Mouse (Mus musculus): ENCODE data around the gene Arhgap24.

Arhgap24 gene

GRCm38 (mm10) chr5:102742554-102743255 lies 261.5 kb downstream of the Arhgap24 start:
- no peak for DNase-seq (ENCODE audit: low read depth, low spot score)

GRCm38 (mm10) chr5:102743436-102743835 lies 262.2 kb downstream of the Arhgap24 start:
- DNase-seq (ENCODE audit: low read depth, low spot score) = no peak

- DNase-seq (ENCODE audit: low read depth, low spot score) = no peak
These were observed 262.9 kb downstream of the Arhgap24 start for GRCm38 (mm10) chr5:102744051-102744450.

GRCm38 (mm10) chr5:102748146-102748545 lies 267.0 kb downstream of the Arhgap24 start:
- no peak for DNase-seq (ENCODE audit: low read depth, low spot score)

GRCm38 (mm10) chr5:102749020-102749419 lies 267.8 kb downstream of the Arhgap24 start:
- DNase-seq (ENCODE audit: low read depth, low spot score) = no peak

- no peak for DNase-seq (ENCODE audit: low read depth, low spot score)
These were observed 269.5 kb downstream of the Arhgap24 start for GRCm38 (mm10) chr5:102750674-102751073.

GRCm38 (mm10) chr5:102751661-102752307 lies 270.6 kb downstream of the Arhgap24 start:
- DNase-seq (ENCODE audit: low read depth, low spot score) = no peak

- DNase-seq (ENCODE audit: low read depth, low spot score) = no peak
These were observed 271.1 kb downstream of the Arhgap24 start for GRCm38 (mm10) chr5:102752308-102752663.

- no peak for DNase-seq (ENCODE audit: low read depth, low spot score)
These were observed 275.8 kb downstream of the Arhgap24 start for GRCm38 (mm10) chr5:102757040-102757439.

GRCm38 (mm10) chr5:102765694-102766093 lies 284.5 kb downstream of the Arhgap24 start:
- DNase-seq (ENCODE audit: low read depth, low spot score) = no peak

- DNase-seq (ENCODE audit: low read depth, low spot score) = no peak
These were observed 285.3 kb downstream of the Arhgap24 start for GRCm38 (mm10) chr5:102766311-102767057.

GRCm38 (mm10) chr5:102767058-102767444 lies 285.9 kb downstream of the Arhgap24 start:
- no peak for DNase-seq (ENCODE audit: low read depth, low spot score)

- no peak for DNase-seq (ENCODE audit: low read depth, low spot score)
These were observed 286.6 kb downstream of the Arhgap24 start for GRCm38 (mm10) chr5:102767822-102768221.

- no peak for DNase-seq (ENCODE audit: low read depth, low spot score)
These were observed 287.3 kb downstream of the Arhgap24 start for GRCm38 (mm10) chr5:102768385-102769080.

- DNase-seq (ENCODE audit: low read depth, low spot score) = no peak
These were observed 289.4 kb downstream of the Arhgap24 start for GRCm38 (mm10) chr5:102770611-102771010.

GRCm38 (mm10) chr5:102774500-102774899 lies 293.3 kb downstream of the Arhgap24 start:
- no peak for DNase-seq (ENCODE audit: low read depth, low spot score)

- DNase-seq (ENCODE audit: low read depth, low spot score) = no peak
These were observed 296.1 kb downstream of the Arhgap24 start for GRCm38 (mm10) chr5:102777255-102777654.

GRCm38 (mm10) chr5:102777852-102778251 lies 296.7 kb downstream of the Arhgap24 start:
- peak; percentile 27 for DNase-seq (ENCODE audit: low read depth, low spot score)

GRCm38 (mm10) chr5:102778253-102778652 lies 297.1 kb downstream of the Arhgap24 start:
- no peak for DNase-seq (ENCODE audit: low read depth, low spot score)

- DNase-seq (ENCODE audit: low read depth, low spot score) = peak; percentile 18
These were observed 302.4 kb downstream of the Arhgap24 start for GRCm38 (mm10) chr5:102783585-102783984.

- no peak for DNase-seq (ENCODE audit: low read depth, low spot score)
These were observed 304.9 kb downstream of the Arhgap24 start for GRCm38 (mm10) chr5:102786123-102786522.

- DNase-seq (ENCODE audit: low read depth, low spot score) = no peak
These were observed 307.2 kb downstream of the Arhgap24 start for GRCm38 (mm10) chr5:102788437-102788836.

Measured in telencephalon, adult 2 months (tissue).